Mouse (Mus musculus): ENCODE data around the gene Slc1a7. TPM values are rescaled to one million over a fixed set of nuclear protein-coding genes. Genes with fewer than 3 reads are reported as not detected.

Slc1a7 gene
- polyA plus RNA-seq, 1 experiment from 2014 or later, result not detected

- Histone ChIP-seq H3K36me3 (peaks cover 49% of the 10 kb centered on the region), H3K4me2 (replicated peaks) (no peak overlapping the region), H3K27me3 (no peaks in the 10 kb centered on the region), H3K4me3 (replicated peaks) (no peak overlapping the region), H3K4me1 (replicated peaks) (peaks cover 4% of the 10 kb centered on the region; the same call in 1 of the 2 replicates), H3K27ac (no peak overlapping the region), H3K9ac (replicated peaks) (no peak overlapping the region), H3K9me3 (no peaks in the 10 kb centered on the region)
- WGBS, result 91% methylated on average over 5 of the region's 5 CpGs
- ATAC-seq, result no peak
Measured at GRCm38 (mm10) chr4:108062524-108062923, 94.4 kb downstream of the Slc1a7 start.

Other genes with a start within 250 kb of the Slc1a7 start
- 39.2 and 50.0 TPM in 2 replicates for gene Lrp8, start 166.1 kb upstream of the Slc1a7 start, polyA plus RNA-seq (2015; fragmentation: Nextera tagmentation; extraction: Ambion mirVana)
- 167 and 169 TPM in 2 replicates for gene Magoh, start 88.6 kb upstream of the Slc1a7 start, polyA plus RNA-seq (2015; fragmentation: Nextera tagmentation; extraction: Ambion mirVana)
- 106 and 108 TPM in 2 replicates for gene 0610037L13Rik, start 78.5 kb upstream of the Slc1a7 start, polyA plus RNA-seq (2015; fragmentation: Nextera tagmentation; extraction: Ambion mirVana)
- 21.6 and 21.9 TPM in 2 replicates for gene Cpt2, start 44.7 kb upstream of the Slc1a7 start, polyA plus RNA-seq (2015; fragmentation: Nextera tagmentation; extraction: Ambion mirVana)
- 0.07 TPM in 1 of 2 replicates, not detected in the other for gene Podn, start 128.1 kb downstream of the Slc1a7 start, polyA plus RNA-seq (2015; fragmentation: Nextera tagmentation; extraction: Ambion mirVana)
- gene Scp2, start 176.7 kb downstream of the Slc1a7 start, polyA plus RNA-seq (2015; fragmentation: Nextera tagmentation; extraction: Ambion mirVana), result 222 and 228 TPM in 2 replicates
- gene Echdc2, start 197.1 kb downstream of the Slc1a7 start, polyA plus RNA-seq (2015; fragmentation: Nextera tagmentation; extraction: Ambion mirVana), result 6.6 and 6.7 TPM in 2 replicates
- gene Zyg11a, start 249.7 kb downstream of the Slc1a7 start, polyA plus RNA-seq (2015; fragmentation: Nextera tagmentation; extraction: Ambion mirVana), result not detected in 2 replicates

Measured in midbrain, embryonic 13.5 days (tissue).